Mouse (Mus musculus) heart, adult 9 months (tissue): ENCODE results near the gene Zfp790.

Experiments used
- DNase-seq, 2 experiments: peaks; one replicate each; pipeline ENCODE4 v3.0.0; 2022; ENCODE audit warnings: low spot score in 2 of 2

Gene Zfp790

DNA sequence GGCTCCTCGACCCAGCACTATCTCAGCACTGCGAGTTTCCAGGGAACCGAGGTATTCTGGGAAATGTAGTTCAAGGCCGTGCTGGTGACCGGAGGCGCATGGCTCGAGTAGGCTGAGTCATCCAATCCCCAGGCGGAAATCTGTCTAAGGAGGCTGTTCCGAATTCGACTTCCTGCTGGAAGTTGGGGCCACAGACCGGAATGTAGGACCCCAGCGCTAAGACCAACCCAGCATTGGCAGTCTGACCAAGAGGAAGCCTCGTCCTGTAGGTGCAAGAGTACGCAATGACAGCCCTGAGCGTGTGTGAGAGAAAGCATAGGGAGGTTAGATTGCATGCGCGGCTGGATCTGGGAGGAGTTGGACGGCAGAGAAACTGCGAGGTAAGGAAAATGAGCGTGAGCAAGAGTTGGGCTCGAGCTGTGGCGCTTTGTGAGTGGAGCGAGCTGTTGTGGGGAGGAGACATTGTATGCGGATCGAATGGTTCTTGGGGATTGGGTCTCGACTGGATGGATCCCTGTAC is at the start of gene Zfp790:
Gene Zfp790, plus strand, starts transcription at position 205 of the 520 bp plus-strand sequence.
- DNase-seq = peak; percentile 92 to 94

DNA sequence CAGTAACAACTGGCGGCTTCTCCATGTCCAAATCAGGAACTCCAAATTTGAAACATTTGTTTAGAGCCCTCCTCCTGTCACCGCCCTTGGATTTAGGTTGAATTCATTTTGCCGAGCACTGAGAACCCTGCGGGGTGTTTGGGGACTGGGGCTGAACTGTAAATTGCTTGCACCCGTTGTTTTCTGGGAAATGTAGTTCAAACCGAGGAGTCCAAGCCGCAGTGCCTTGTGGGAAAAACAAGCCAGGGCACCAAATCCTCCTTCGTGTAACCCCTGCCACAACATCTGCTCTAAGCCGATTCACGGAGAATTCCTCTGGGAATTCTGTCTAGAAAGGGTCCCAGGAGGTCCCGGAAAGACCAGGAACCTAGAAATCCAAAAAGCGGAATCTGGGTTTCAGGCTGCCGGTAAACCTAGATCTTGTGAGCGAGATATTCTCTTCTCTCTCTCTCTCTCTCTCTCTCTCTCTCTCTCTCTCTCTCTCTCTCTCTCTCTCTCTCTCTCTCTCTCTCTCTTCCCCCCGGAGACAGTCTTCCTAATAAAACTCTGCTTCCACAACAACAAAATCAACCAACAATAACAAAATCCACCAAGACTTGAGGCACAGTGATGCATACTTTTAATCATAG is 48.7 kb upstream of the Zfp790 start:
- DNase-seq = peak; percentile 79 to 85

DNA sequence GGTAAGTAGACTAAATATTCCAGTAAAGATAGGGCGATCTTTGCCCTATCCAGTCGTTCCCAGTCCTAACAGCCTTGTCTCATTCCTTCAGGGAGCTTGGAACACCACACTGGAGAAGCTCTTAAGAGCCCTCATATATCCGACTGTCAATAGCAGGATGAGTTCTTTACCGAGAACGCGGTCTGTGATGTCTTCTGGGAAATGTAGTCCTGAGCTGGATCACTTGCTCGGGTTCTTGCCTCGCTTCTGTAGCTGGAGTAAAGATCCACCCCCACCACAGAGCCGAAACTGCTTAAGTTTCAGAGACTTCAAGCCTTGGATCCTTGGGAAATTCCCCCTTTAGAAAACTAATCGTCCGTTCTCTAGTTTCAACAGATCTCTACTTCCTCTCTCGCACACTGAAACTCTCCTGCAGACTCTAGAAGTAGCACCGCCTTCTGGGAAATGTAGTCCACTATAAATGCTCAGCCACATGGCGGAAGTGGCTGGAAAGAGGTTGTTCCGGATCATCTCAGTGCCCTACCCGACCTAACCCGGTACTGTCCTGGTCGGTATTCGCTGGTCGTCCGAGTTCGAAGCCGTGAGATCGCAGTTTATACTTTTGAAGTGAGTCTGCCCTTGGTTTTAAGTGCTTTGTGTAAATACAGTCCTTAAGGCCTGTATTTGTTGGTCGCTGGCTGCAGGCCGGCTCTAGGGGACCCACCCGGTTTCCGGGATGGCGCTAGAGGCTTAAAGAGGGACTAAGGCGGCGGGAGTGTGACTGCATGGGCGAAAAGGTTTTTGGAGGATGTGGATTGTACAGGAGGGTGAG is 47.6 kb upstream of the Zfp790 start, which contains the start of gene Zfp84:
Gene Zfp84, plus strand, starts transcription at position 463 of the 811 bp plus-strand sequence.
- peak; percentile 95 to 97 for DNase-seq

DNA sequence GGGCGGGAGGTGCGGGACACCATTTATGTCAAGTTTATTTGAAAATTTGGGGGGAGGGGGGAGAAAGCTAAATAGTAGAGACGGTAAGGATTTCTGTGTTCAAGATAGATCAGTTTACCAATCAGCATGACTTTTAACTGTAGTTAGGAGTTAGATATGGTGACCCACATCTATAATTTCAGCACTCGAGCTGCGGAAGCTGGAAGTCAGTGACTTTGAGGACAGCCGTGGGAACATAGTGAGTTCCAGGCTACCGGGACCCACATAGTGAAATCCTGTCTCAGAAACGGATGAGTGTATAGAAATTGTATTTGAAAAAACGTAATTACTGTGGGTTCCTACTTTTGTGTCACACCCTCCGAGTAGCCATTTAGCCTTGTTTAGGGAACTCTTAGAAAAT is 46.9 kb upstream of the Zfp790 start:
- no peak for DNase-seq

DNA sequence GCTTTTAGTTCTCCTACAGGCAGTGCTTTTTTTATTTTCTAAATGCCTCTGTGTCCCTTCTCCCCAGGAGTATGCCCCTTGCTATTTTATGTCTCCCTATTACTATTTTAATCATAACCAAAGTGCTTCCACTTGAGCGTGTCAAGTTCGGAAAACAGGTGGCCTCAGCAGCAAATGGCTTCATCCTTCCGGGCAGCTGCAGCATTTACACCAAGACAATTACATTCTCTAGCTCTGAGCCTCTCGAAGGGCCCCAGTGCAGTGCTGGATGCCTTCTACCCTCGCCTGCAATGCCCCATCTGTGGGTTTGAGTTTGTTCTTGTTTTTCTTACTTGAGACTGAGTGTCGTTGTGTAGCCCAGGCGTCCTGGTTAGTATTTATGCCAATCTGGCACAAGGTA is 42.4 kb upstream of the Zfp790 start:
- DNase-seq = no peak

DNA sequence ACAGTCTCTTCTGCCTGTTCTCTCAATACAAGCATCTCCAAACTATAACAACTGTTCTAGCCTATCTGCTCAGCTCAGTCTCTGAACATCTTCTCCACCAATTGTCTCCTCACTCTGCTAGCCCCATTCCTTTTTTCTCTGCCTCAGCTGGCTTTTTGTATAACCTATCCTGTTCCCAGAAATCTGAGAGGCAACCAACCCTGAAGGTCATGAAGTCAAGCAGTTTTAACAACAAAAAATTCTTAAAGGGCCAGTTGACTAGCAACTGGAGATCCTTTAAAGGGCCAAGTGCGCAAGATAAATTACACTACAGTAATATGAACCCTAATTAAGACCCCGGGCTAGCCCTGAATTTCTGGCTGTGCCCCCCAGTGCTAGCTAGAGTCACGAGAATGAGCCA is 41.5 kb upstream of the Zfp790 start:
- no peak for DNase-seq

DNA sequence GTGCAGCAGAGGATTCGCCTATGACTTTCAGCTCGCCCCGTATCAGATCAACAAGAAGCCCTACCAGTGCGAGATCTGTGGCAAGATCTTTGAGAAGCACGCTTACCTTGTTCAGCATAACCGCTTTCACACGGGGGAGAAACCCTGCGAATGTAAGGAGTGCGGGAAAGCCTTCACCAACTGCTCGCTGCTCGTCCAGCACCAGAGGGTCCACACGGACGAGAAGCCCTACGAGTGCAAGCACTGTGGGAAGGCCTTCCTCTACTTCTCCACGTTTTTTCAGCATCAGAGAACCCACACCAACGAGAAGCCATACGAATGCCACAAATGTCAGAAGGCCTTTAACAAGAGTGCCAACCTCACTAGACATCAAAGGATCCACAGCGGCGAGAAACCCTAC is 39.3 kb upstream of the Zfp790 start:
- no peak for DNase-seq

DNA sequence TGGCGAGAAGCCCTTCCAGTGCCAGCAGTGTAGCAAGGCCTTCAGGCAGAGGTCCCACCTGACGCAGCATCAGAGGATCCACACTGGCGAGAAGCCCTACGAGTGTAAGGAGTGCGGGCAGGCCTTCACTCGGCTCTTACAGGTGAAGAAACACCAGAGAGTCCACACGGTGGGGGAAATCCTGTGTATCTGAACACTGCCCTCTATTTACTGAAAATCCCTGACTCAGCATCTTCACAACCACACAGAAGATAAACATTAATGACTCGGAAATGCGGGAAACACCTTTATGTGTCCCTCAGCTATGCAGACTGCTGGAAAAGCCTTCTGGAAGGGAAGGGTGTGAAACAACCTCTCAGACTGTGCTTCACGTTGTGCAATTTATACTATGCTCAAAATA is 38.5 kb upstream of the Zfp790 start:
- no peak for DNase-seq

DNA sequence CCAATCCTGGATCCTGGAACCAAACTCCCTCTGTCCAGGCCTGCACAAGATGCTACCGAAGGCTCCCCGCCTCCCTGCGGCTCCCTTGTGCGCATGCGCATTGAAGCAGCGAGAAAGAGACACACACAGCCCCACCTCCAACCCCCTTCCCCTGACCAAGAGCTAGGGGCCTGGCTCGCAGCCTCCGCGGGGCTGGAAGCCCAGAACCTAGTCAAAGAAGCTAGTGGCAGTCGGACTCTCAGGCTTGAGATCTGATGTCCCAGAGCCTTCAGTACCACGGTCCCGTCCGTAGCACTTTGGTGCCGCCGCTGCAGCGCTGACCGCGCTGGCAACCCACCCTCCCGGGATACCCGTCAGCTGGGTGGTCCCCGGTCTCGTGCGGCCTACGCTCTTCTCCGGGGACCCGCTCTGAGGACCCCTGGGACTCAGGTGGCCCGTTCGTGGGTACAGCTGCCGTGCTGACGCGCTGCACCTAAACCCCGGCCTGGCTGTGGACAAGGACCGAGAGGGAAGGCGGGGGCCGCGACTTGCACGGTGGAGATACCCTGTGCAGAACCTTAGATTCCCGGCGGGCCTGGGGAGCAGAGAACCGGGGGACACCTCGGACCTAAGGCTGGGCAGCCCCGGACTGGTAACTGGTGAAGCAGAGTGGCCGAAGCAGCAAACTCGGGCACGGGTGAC is 31.9 kb upstream of the Zfp790 start, which contains the start of gene Zfp30:
Gene Zfp30, plus strand, starts transcription at position 128 of the 681 bp plus-strand sequence.
- peak; percentile 82 for DNase-seq

DNA sequence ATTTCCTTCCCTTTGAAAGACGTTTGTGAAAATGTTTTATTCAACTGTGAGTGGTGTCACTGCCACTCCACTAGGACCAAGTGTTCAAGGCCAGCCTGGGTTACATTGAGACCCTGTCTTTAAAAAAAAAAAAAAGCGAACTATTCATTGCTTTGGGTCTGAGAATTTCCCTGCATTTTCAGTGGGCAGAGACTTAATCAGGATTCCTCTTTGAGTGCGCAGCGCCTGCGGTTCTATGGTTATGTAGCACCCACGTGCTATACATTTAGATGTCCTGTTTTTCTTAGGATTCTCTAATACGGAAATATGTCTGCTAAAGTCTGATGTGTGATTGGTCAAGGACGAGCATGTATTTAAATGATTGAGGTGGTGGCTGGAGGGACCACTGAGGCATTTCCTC is 30.9 kb upstream of the Zfp790 start:
- DNase-seq = no peak

DNA sequence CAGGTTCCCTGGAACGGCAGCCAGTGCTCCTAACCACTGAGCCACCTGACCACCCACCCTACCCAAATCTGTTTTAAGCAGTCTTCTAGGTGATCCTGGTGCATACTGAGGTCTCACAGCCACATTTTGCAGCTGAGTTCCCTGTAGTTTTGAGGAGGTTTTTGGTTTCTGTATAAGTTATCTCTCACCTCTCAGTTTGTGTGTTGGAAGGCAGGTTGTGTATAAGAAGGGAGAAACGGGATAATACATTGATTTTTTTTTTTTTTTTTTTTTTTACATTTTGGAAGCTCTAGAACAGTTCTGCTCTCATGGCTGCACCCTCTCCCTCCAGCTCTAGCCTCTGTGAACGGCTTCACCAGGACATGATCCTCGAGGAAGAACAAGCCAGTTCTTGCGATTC is 30.0 kb upstream of the Zfp790 start:
- DNase-seq = no peak

DNA sequence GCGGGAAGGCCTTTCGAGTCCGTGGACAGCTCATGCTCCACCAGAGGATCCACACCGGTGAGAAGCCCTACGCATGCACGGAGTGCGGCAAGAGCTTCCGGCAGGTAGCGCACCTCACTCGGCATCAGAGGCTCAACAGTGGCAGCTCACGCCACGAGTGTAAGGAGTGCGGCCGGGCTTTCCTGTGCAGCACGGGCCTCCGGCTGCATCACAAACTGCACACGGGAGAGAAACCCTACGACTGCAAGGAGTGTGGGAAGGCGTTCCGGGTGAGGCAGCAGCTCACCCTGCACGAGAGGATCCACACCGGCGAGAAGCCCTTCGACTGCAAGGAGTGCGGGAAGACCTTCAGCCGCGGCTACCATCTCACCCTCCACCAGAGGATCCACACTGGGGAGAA is 23.0 kb upstream of the Zfp790 start:
- DNase-seq = no peak

DNA sequence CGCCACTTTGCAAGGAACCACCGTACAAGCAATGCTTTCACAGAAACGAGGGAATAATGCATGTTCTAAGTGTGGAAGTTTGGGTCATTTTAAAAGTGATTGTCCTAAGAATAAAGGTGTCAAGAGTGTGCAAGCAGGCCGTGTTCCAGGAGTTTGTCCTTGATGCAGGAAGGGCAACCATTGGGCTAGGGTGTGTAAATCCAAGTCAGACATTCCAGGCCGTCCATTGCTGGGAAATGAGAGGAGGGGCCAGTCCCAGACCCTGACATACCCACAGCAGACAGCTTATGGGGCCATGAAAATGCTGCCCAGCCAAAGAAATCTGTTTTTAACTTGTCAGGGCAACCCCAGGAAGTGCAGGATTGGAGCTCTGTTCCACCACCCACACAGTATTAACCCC is 8.9 kb upstream of the Zfp790 start:
- no peak for DNase-seq

DNA sequence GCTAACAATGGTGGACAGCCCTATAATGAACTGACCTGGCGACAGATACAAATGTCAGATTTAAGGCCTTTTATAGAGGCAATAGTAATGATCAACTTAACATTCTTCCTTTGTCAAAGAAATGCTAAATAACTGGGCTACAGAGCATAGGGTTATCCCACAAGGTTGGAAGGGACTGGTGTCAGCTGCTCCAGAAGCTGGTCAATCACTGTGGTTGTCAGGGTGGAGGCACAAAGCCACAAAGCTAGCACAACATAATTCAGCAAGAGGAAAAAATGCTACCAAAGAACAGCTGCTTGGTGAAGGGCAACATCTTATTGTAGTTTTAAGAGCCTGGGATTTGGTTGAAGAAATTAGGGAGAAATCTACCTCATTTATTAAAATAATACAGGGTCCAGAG is 3.7 kb upstream of the Zfp790 start:
- DNase-seq = no peak

DNA sequence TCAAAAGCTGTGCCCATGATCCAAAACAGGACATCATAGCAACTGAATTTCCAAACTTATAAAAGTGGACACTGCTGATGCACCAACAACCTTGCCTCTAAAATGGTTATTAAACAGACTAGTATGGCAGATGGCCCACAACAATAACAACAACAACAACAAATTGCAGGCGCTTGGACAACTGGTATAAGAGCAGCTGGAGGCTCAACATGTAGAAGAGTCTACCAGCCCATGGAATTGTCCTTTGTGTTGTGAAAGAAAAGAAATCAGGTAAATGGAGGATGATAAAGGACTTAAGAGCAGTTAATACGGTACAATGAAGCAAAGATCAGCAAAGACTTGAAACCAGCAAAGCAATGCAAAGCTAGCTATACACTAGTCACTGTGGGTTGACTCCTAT is 1.5 kb upstream of the Zfp790 start:
- no peak for DNase-seq

DNA sequence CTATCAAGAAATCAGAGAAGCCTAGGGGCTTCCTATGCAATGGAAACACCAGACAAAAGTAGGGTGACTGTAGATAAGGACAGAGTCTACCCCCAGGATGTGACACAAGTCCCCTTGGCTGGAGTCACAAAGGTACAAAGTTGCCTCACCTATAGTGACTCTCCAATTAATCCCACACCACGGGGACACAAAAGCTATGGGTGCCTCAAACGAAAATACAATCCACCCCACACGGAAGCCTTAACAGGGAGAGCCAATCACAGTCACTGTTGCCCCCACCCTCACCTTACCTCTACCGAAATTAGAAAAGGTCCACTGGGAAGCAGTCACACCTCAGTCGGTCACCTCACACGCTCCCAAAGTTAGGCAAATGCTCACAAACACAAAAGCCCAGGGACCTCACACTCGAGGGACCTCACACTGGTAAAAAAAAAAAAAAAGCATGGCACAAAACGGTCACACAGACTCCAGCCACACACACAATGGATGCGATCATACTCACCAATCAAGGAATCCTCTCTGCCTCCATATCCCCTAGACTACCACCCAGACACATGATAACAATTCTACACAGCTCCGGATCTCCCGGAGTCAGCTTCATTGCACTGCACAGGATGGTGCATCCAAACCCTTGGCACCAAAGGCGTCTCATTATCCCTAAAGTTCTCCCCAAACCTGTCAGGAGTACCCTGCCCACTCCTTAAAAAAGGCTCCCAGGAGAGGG is 691 bp upstream of the Zfp790 start:
- DNase-seq = no peak

DNA sequence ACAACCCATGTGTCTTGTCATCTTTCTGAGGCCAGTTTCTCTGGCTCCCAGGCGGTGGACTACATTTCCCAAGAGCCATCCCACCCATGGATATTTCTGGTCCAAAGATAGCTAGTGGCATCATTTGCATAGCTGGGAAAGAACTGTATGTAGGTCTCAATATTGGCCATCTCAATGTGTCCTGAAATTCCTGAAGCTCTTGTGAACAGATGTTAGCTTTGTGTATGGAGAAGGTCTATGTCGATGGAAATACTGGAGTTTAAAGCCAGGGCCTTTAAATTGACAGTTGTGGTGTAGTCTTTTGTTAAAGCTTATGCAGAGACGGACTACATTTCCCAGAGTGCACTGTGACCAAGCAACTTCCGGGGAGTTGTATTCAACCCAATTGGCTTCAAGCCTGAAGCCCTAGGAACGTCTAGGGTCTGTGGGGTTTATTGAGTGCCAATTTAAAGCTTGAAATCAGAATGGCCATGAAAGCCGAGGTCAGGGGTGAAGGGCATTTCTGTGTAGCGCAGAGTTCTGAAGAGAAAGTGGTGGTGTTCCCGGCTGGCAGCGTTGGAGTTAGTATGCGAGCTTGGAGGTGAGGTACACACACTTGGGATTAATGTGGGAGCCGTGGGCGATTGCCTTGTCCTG is 2.8 kb downstream of the Zfp790 start:
- DNase-seq = peak; percentile 72 to 82

DNA sequence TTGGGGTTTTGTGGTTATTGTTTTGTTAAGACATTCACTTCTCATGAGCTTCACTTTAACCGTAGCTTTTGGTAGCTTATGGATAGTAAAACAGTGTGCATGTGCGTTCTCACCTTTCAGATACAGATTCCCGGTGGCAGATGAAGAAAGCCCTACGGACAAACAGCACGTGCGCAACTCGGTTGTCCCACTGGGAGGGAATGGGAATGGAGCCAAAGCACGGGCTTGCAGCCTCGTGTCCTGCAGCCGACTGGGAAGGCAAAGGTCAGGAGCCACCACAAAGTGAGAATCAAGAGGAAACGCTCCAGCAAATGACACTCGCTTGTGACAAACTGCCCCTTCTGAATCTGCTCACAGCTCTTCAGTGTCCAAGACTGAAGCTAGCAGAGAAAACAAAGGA is 12.1 kb downstream of the Zfp790 start:
- DNase-seq = no peak

DNA sequence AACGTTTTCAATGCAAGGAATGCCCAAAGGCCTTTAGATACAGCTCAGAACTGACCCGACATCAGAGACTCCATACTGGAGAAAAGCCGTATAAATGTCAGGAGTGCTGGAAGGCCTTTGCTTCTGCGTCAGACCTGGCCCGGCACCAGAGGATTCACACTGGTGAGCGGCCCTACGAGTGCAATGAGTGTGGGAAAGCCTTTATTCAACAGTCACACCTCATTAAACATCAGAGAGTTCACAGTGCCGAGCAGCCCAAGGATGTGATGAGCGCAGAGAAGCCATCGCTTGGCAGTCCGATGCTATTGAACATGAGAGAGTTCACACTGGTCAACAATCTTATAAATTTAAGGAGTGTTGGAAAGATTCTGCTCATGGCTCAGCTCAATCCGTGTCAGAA is 13.9 kb downstream of the Zfp790 start:
- DNase-seq = no peak

DNA sequence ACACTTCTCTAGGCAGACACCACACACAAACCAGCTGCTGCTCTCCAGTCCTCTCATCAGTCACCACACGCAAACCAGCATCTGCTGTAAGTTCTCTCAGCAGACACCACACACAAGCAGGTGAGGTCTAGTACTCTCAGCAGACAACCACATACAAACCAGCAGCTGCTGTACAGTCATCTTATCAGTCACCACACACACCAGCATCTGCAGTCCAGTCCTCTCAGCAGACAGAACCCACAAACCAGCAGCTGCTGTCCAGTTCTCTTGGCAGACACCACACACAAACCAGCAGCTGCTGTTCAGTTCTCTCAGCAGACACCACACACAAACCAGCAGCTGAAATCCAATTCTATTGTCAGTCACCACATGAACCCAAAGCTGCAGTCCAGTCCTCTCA is 20.9 kb downstream of the Zfp790 start:
- no peak for DNase-seq

DNA sequence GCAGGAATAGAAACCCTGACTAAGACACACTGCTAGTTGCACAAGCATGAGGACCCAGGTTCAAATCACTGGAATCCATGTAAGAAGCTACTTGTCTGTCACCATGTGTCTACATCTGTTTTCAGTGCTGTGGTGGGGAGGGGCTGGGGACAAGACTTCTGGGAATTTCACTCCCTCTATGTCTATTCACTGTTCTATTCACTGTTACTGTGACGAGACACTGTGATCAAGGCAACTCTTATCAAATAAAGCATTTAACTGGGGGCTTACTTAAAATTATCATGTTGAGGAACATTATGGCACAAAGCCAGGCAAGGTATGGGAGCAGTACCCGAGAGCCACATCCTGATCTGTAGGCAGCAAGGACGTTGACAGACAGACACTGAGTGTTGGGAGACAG is 23.3 kb downstream of the Zfp790 start:
- no peak for DNase-seq
